ENCODE assay signal across 8 mouse cellular contexts in genomic region chr15:84120612-84121011, GRCm38 (mm10). TPM values are rescaled to one million over a fixed set of nuclear protein-coding genes. Genes with fewer than 3 reads are reported as not detected.
DNase-seq lines count a peak whose midpoint lies in the region; ATAC-seq and TF ChIP-seq lines count a peak whose summit lies in the region.

No protein-coding gene starts in this region.

- no peak for TF ChIP-seq POLR2A in small intestine, adult 2 months (IDR thresholded peaks at IDR 0.05; ENCODE audit: low read depth, low read length)

- TF ChIP-seq CTCF in hindbrain, postnatal 0 days (IDR thresholded peaks at IDR 0.05; ENCODE audit: low read depth): peak; percentile 71
- TF ChIP-seq CTCF in small intestine, adult 2 months (IDR thresholded peaks at IDR 0.05; ENCODE audit: extremely low read depth, insufficient read length, insufficient replicate concordance, low read depth, low read length): 0 out of 2 replicates have a peak, but pooled peaks have one; percentile 12

- H3K4me2 ChIP-seq in hindbrain, postnatal 0 days (ENCODE audit: low read depth, low read length): no peak overlapping the region
- no peak overlapping the region for H3K4me2 ChIP-seq in hindbrain, embryonic 16.5 days (ENCODE audit: low read length)

- no peak for ATAC-seq in hindbrain, postnatal 0 days
- no peak; the same call in 1 of the 2 replicates for ATAC-seq in hindbrain, embryonic 16.5 days
- ATAC-seq in granulocyte monocyte progenitor cell, adult 5-6 weeks (replicated peaks; ENCODE audit: poor library complexity, severe bottlenecking): no peak; the same call in 1 of the 2 replicates

- peak; percentile 60 for DNase-seq in hindbrain, postnatal 0 days (ENCODE audit: low spot score)
- DNase-seq in thymus, postnatal 0 days (ENCODE audit: low spot score): peak; percentile 19
- DNase-seq in thymus, adult 18-20 months: no peak
- peak; percentile 66 for DNase-seq in embryo, embryonic 11 days
- DNase-seq in B cell, adult 2 months: no peak

- 28% methylated on average over 6 of the region's 6 CpGs for WGBS in hindbrain, postnatal 0 days
- WGBS in hindbrain, embryonic 16.5 days: 22% methylated on average over 6 of the region's 6 CpGs
- WGBS in small intestine, adult 2 months: 21% methylated on average over 6 of the region's 6 CpGs

- no peak overlapping the region for H3K9ac ChIP-seq in hindbrain, postnatal 0 days (replicated peaks; ENCODE audit: low read length)
- no peak overlapping the region for H3K9ac ChIP-seq in hindbrain, embryonic 16.5 days (ENCODE audit: low read depth, low read length)

- no peaks in the 10 kb centered on the region for H3K4me1 ChIP-seq in hindbrain, postnatal 0 days (ENCODE audit: insufficient read depth, low read length)
- H3K4me1 ChIP-seq in hindbrain, embryonic 16.5 days (ENCODE audit: control insufficient read depth, insufficient read depth, low read depth, low read length): no peaks in the 10 kb centered on the region
- no peaks in the 10 kb centered on the region for H3K4me1 ChIP-seq in small intestine, adult 2 months (ENCODE audit: control insufficient read depth, insufficient read depth, insufficient read length, low read length)

- no peak overlapping the region for H3K27ac ChIP-seq in hindbrain, postnatal 0 days
- no peak overlapping the region for H3K27ac ChIP-seq in hindbrain, embryonic 16.5 days (ENCODE audit: low read depth, low read length)
- no peak overlapping the region for H3K27ac ChIP-seq in small intestine, adult 2 months (ENCODE audit: insufficient read depth, low read depth, low read length)

- H3K27me3 ChIP-seq in hindbrain, postnatal 0 days (ENCODE audit: insufficient read depth, low read length): no peaks in the 10 kb centered on the region
- no peaks in the 10 kb centered on the region; the same call in 1 of the 2 replicates for H3K27me3 ChIP-seq in hindbrain, embryonic 16.5 days (replicated peaks; ENCODE audit: control insufficient read depth, insufficient read depth, low read length)
- no peaks in the 10 kb centered on the region for H3K27me3 ChIP-seq in small intestine, adult 2 months (ENCODE audit: control insufficient read depth, insufficient read depth, low read length)

- H3K9me3 ChIP-seq in hindbrain, postnatal 0 days (ENCODE audit: low read length): no peaks in the 10 kb centered on the region
- no peaks in the 10 kb centered on the region for H3K9me3 ChIP-seq in hindbrain, embryonic 16.5 days (ENCODE audit: control insufficient read depth, low read length)

- H3K36me3 ChIP-seq in hindbrain, postnatal 0 days (ENCODE audit: insufficient read depth, low read length): no peaks in the 10 kb centered on the region
- no peaks in the 10 kb centered on the region for H3K36me3 ChIP-seq in hindbrain, embryonic 16.5 days (ENCODE audit: control insufficient read depth, insufficient read depth, low read length)
- no peaks in the 10 kb centered on the region for H3K36me3 ChIP-seq in small intestine, adult 2 months (ENCODE audit: control insufficient read depth, insufficient read depth, low read length)

- no peak overlapping the region for H3K4me3 ChIP-seq in hindbrain, postnatal 0 days (ENCODE audit: low read length)
- H3K4me3 ChIP-seq in hindbrain, embryonic 16.5 days (ENCODE audit: low read length): no peak overlapping the region
- H3K4me3 ChIP-seq in small intestine, adult 2 months (ENCODE audit: low read depth, low read length): no peak overlapping the region

RNA-seq across cellular contexts. Expression of gene Pnpla5, which starts 2.4 kb away (rescaled TPM):
- not detected in 2 replicates for total RNA-seq in hindbrain, postnatal 0 days (2014; rRNA removed)
- polyA plus RNA-seq in hindbrain, postnatal 0 days (2015; fragmentation: Nextera tagmentation; extraction: Ambion mirVana): not detected in 2 replicates
- not detected in 2 replicates for polyA plus RNA-seq in hindbrain, embryonic 16.5 days (2015; fragmentation: Nextera tagmentation; extraction: Ambion mirVana)
- 0.07 and 0.09 TPM in 2 replicates for polyA plus RNA-seq in thymus, postnatal 0 days (2015; fragmentation: Nextera tagmentation; extraction: Ambion mirVana)
- polyA plus RNA-seq in small intestine, adult 2 months (2012; rRNA removed): not detected in 2 replicates
- not detected in 2 replicates for total RNA-seq in granulocyte monocyte progenitor cell, adult 5-6 weeks (2014; fragmentation: Nextera tagmentation)
- not detected in 2 replicates for total RNA-seq in granulocyte monocyte progenitor cell, adult 5-6 weeks (2017)

RNA-seq across cellular contexts. Expression of gene Sult4a1, which starts 15.1 kb away (rescaled TPM):
- total RNA-seq in hindbrain, postnatal 0 days (2014; rRNA removed): 248 and 251 TPM in 2 replicates
- polyA plus RNA-seq in hindbrain, postnatal 0 days (2015; fragmentation: Nextera tagmentation; extraction: Ambion mirVana): 155 TPM in 2 replicates
- 138 and 143 TPM in 2 replicates for polyA plus RNA-seq in hindbrain, embryonic 16.5 days (2015; fragmentation: Nextera tagmentation; extraction: Ambion mirVana)
- 0.22 and 0.30 TPM in 2 replicates for polyA plus RNA-seq in thymus, postnatal 0 days (2015; fragmentation: Nextera tagmentation; extraction: Ambion mirVana)
- polyA plus RNA-seq in small intestine, adult 2 months (2012; rRNA removed): 0.75 and 1.6 TPM in 2 replicates
- not detected in 2 replicates for total RNA-seq in granulocyte monocyte progenitor cell, adult 5-6 weeks (2014; fragmentation: Nextera tagmentation)
- not detected in 2 replicates for total RNA-seq in granulocyte monocyte progenitor cell, adult 5-6 weeks (2017)

RNA-seq across cellular contexts. Expression of gene Pnpla3, which starts 47.0 kb away (rescaled TPM):
- 7.4 and 15.4 TPM in 2 replicates for total RNA-seq in hindbrain, postnatal 0 days (2014; rRNA removed)
- polyA plus RNA-seq in hindbrain, postnatal 0 days (2015; fragmentation: Nextera tagmentation; extraction: Ambion mirVana): 6.2 and 7.9 TPM in 2 replicates
- polyA plus RNA-seq in hindbrain, embryonic 16.5 days (2015; fragmentation: Nextera tagmentation; extraction: Ambion mirVana): 6.0 and 6.4 TPM in 2 replicates
- 1.3 and 2.1 TPM in 2 replicates for polyA plus RNA-seq in thymus, postnatal 0 days (2015; fragmentation: Nextera tagmentation; extraction: Ambion mirVana)
- 0.80 and 2.0 TPM in 2 replicates for polyA plus RNA-seq in small intestine, adult 2 months (2012; rRNA removed)
- total RNA-seq in granulocyte monocyte progenitor cell, adult 5-6 weeks (2014; fragmentation: Nextera tagmentation): not detected in 2 replicates
- not detected in 2 replicates for total RNA-seq in granulocyte monocyte progenitor cell, adult 5-6 weeks (2017)

RNA-seq across cellular contexts. Expression of gene Efcab6, which starts 55.4 kb away (rescaled TPM):
- 0.52 and 6.8 TPM in 2 replicates for total RNA-seq in hindbrain, postnatal 0 days (2014; rRNA removed)
- polyA plus RNA-seq in hindbrain, postnatal 0 days (2015; fragmentation: Nextera tagmentation; extraction: Ambion mirVana): 0.42 and 1.6 TPM in 2 replicates
- 0.65 and 0.72 TPM in 2 replicates for polyA plus RNA-seq in hindbrain, embryonic 16.5 days (2015; fragmentation: Nextera tagmentation; extraction: Ambion mirVana)
- 0.34 and 0.49 TPM in 2 replicates for polyA plus RNA-seq in thymus, postnatal 0 days (2015; fragmentation: Nextera tagmentation; extraction: Ambion mirVana)
- not detected in 2 replicates for polyA plus RNA-seq in small intestine, adult 2 months (2012; rRNA removed)
- not detected in 2 replicates for total RNA-seq in granulocyte monocyte progenitor cell, adult 5-6 weeks (2014; fragmentation: Nextera tagmentation)
- not detected in 2 replicates for total RNA-seq in granulocyte monocyte progenitor cell, adult 5-6 weeks (2017)

Comparison
In these comparisons a context has a peak if more than half of its experiments do, and no peak if none do; other contexts are left out.
1. DNase-seq: peak in hindbrain, postnatal 0 days (single experiment), thymus, postnatal 0 days (single experiment) and embryo, embryonic 11 days (single experiment); none in thymus, adult 18-20 months (0 of 2) and B cell, adult 2 months (0 of 2).
2. RNA of gene Sult4a1, which starts 15.1 kb away (polyA plus RNA-seq): 155 TPM in hindbrain, postnatal 0 days and 138 to 143 TPM in hindbrain, embryonic 16.5 days; 0.75 to 1.6 TPM in small intestine, adult 2 months and 0.22 to 0.30 TPM in thymus, postnatal 0 days; every median in the first group is over 10 times any median in the second.